Comparison of ENCODE assay signal across 13 mouse cellular contexts in genomic region chr9:46647238-46647922, GRCm38 (mm10).
DNase-seq lines count a peak whose midpoint lies in the region; ATAC-seq and TF ChIP-seq lines count a peak whose summit lies in the region.
"Had no signal": no experiment of that assay in that cellular context is flagged by ENCODE, and none has a peak within 500 bp of the region (broad histone marks: within the 10 kb centered on the region; RNA-seq: fewer than 3 reads in every experiment).

No protein-coding gene starts in this region.

- H3K4me3 ChIP-seq in hindbrain, embryonic 11.5 days (ENCODE audit: low read depth, low read length), result no peak overlapping the region
- H3K4me3 ChIP-seq in midbrain, embryonic 14.5 days (replicated peaks; ENCODE audit: low read depth, low read length), result no peak overlapping the region
- H3K4me3 ChIP-seq in lung, postnatal 0 days (ENCODE audit: low read depth, low read length), result no peak overlapping the region
- H3K4me3 ChIP-seq: lung, embryonic 15.5 days had no signal

- WGBS in hindbrain, embryonic 11.5 days, result 32% methylated on average over 9 of the region's 9 CpGs
- 15% methylated on average over 9 of the region's 9 CpGs for WGBS in midbrain, embryonic 14.5 days
- 59% methylated on average over 9 of the region's 9 CpGs for WGBS in lung, postnatal 0 days

- TF ChIP-seq EP300 in lung, postnatal 0 days (IDR thresholded peaks at IDR 0.05), result no peak

- H3K9ac ChIP-seq in hindbrain, embryonic 11.5 days (ENCODE audit: low read depth, low read length), result no peak overlapping the region
- H3K9ac ChIP-seq in midbrain, embryonic 14.5 days (replicated peaks; ENCODE audit: low read length), result no peak overlapping the region
- H3K9ac ChIP-seq in lung, postnatal 0 days (replicated peaks; ENCODE audit: low read depth), result no peak overlapping the region
- H3K9ac ChIP-seq: lung, embryonic 15.5 days had no signal

- no peaks in the 10 kb centered on the region for H3K27me3 ChIP-seq in hindbrain, embryonic 11.5 days (ENCODE audit: control insufficient read depth, insufficient read depth, low read length)
- H3K27me3 ChIP-seq in midbrain, embryonic 14.5 days (ENCODE audit: control insufficient read depth, insufficient read depth, low read length), result no peaks in the 10 kb centered on the region
- H3K27me3 ChIP-seq in lung, postnatal 0 days (replicated peaks; ENCODE audit: insufficient read depth, low read length), result no peaks in the 10 kb centered on the region
- H3K27me3 ChIP-seq: lung, embryonic 15.5 days had no signal

- DNase-seq in layer of hippocampus, adult 18-20 months (ENCODE audit: low spot score in 2 of 2), result peak; percentile 11 to 27
- DNase-seq in layer of hippocampus, postnatal 25 days (ENCODE audit: extremely low spot score in 1 of 2, low spot score in 1 of 2), result no peak
- peak; percentile 41 for DNase-seq in embryo, embryonic 10.5 days (ENCODE audit: low spot score)
- peak; percentile 37 for DNase-seq in hindbrain, embryonic 11.5 days (ENCODE audit: low spot score)
- DNase-seq in midbrain, embryonic 14.5 days, result peak; percentile 71
- no peak for DNase-seq in kidney, postnatal 14 days
- DNase-seq in lung, postnatal 0 days (ENCODE audit: low spot score), result no peak
- DNase-seq in adrenal gland, postnatal 14 days, result no peak
- DNase-seq: cerebellum, postnatal 14 days; gastrocnemius, postnatal 36 days; kidney, adult 11 months; thymus, postnatal 36 days had no signal

- TF ChIP-seq CTCF in lung, postnatal 0 days (IDR thresholded peaks at IDR 0.05), result no peak

- H3K4me2 ChIP-seq in hindbrain, embryonic 11.5 days (replicated peaks; ENCODE audit: low read depth, low read length), result no peak overlapping the region
- H3K4me2 ChIP-seq in midbrain, embryonic 14.5 days (ENCODE audit: low read length), result no peak overlapping the region
- H3K4me2 ChIP-seq in lung, postnatal 0 days (replicated peaks; ENCODE audit: low read depth, low read length), result no peak overlapping the region
- H3K4me2 ChIP-seq: lung, embryonic 15.5 days had no signal

- H3K9me3 ChIP-seq in hindbrain, embryonic 11.5 days (ENCODE audit: control insufficient read depth, low read length), result no peaks in the 10 kb centered on the region
- no peaks in the 10 kb centered on the region for H3K9me3 ChIP-seq in midbrain, embryonic 14.5 days (ENCODE audit: control insufficient read depth, low read length)
- no peaks in the 10 kb centered on the region for H3K9me3 ChIP-seq in lung, postnatal 0 days (ENCODE audit: low read length)
- H3K9me3 ChIP-seq: lung, embryonic 15.5 days had no signal

- ATAC-seq in hindbrain, embryonic 11.5 days (ENCODE audit: low FRiP score), result peak; percentile 40; the same call in 1 of the 2 replicates
- no peak for ATAC-seq in midbrain, embryonic 14.5 days (ENCODE audit: low FRiP score, low TSS enrichment)
- ATAC-seq in lung, postnatal 0 days, result no peak

- H3K27ac ChIP-seq in hindbrain, embryonic 11.5 days (ENCODE audit: low read depth, low read length), result peak overlapping the region; percentile 51
- peak overlapping the region; percentile 53 for H3K27ac ChIP-seq in midbrain, embryonic 14.5 days (replicated peaks; ENCODE audit: low read depth, low read length)
- no peak overlapping the region for H3K27ac ChIP-seq in lung, postnatal 0 days (ENCODE audit: low read length)
- H3K27ac ChIP-seq: lung, embryonic 15.5 days had no signal

- H3K36me3 ChIP-seq in hindbrain, embryonic 11.5 days (ENCODE audit: control insufficient read depth, insufficient read depth, low read length), result no peaks in the 10 kb centered on the region
- H3K36me3 ChIP-seq in midbrain, embryonic 14.5 days (ENCODE audit: control insufficient read depth, insufficient read depth, low read length), result no peaks in the 10 kb centered on the region
- no peaks in the 10 kb centered on the region for H3K36me3 ChIP-seq in lung, postnatal 0 days (ENCODE audit: insufficient read depth, low read length)
- H3K36me3 ChIP-seq: lung, embryonic 15.5 days had no signal

- H3K4me1 ChIP-seq in hindbrain, embryonic 11.5 days (replicated peaks; ENCODE audit: control insufficient read depth, insufficient read depth, low read length), result no peaks in the 10 kb centered on the region
- H3K4me1 ChIP-seq in midbrain, embryonic 14.5 days (ENCODE audit: control insufficient read depth, insufficient read depth, low read length), result peaks cover 24% of the 10 kb centered on the region
- no peaks in the 10 kb centered on the region for H3K4me1 ChIP-seq in lung, postnatal 0 days (ENCODE audit: insufficient read depth, low read depth, low read length)
- H3K4me1 ChIP-seq: lung, embryonic 15.5 days had no signal

Comparison
In these comparisons a context has a peak if more than half of its experiments do, and no peak if none do; other contexts are left out.
1. DNase-seq: peak in layer of hippocampus, adult 18-20 months (2 of 2), embryo, embryonic 10.5 days (single experiment), hindbrain, embryonic 11.5 days (single experiment) and midbrain, embryonic 14.5 days (single experiment); none in layer of hippocampus, postnatal 25 days (0 of 2), kidney, postnatal 14 days (single experiment), lung, postnatal 0 days (single experiment) and adrenal gland, postnatal 14 days (single experiment).